Mouse (Mus musculus): Measurements from ENCODE around the gene Lbx1.

DNA sequence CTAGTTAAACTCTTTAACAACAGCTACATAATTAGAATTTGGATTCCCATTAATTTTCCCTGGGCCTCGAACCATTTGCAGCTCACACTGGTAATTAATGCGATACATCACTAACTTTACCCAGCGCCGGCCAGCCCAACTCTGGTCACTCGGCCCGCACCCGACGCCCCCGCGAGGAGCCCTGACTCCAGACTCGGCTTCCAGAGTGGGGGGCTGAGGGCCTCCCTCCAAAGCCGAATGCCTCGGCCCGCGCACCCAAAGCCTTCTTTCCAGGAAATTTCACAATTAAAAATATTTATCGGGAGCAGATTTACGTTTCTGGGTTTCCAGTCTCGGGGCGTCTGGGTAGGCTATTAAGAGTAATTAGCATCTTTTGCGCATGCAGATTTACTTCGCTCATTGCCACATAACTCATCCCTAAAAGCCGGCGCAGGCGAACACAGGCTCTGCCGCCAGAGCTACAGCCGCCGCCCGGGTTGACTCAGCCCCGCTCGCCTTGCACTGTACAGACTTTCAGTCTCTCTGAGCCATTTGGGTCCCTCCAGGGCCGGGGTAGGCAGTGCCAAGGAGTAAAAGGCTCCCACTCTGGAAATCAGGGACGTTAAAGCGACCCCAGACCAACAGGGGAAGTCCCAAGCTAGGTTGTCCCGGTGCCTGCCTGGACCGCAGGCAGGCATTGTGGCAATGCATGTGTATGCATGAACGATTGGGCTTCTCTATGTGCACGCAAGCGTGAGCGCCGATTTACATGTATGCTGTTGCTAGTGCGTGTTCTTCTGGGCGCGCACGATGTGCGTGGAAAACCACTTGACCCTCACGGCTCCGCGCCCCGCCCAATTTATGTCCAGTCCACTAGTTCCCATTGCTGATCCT lies 12.0 kb downstream of the Lbx1 start:
- no peak for TF ChIP-seq POLR2A (IDR thresholded peaks at IDR 0.05; ENCODE audit: borderline replicate concordance, extremely low read depth, low read depth, low read length)
- TF ChIP-seq CTCF (IDR thresholded peaks at IDR 0.05; ENCODE audit: insufficient read depth, low read length), result no peak

All from lung, adult 2 months (tissue).